Mouse (Mus musculus): ENCODE data around the gene Spen. TPM values are rescaled to one million over a fixed set of nuclear protein-coding genes. Genes with fewer than 3 reads are reported as not detected.

Gene Spen
- 41.7 TPM in 1 of 2 replicates, not detected in the other for polyA plus RNA-seq (2012; ENCODE audit: insufficient read depth, insufficient read length, low replicate concordance, missing spikeins)

- H3K4me1 ChIP-seq (ENCODE audit: control insufficient read depth, insufficient read depth, low read length): peaks cover 9% of the 10 kb centered on the region
- TF ChIP-seq POLR2A (IDR thresholded peaks at IDR 0.05; ENCODE audit: insufficient read depth, low read depth, low read length): peak; percentile 94
- TF ChIP-seq CTCF (IDR thresholded peaks at IDR 0.05; ENCODE audit: insufficient read depth, low read depth, low read length): no peak
- 4% methylated on average over 86 of the region's 88 CpGs for WGBS
- peak within 1 kb of the TSS; percentile 98 for H3K4me3 ChIP-seq (ENCODE audit: insufficient read depth, low read depth, low read length)
- peak within 1 kb of the TSS; percentile 100 for H3K27ac ChIP-seq (ENCODE audit: insufficient read depth, low read depth, low read length)
These were observed at the start of gene Spen for GRCm38 (mm10) chr4:141538408-141539212. Spen (minus strand) TSS chr4:141538597.

- Histone ChIP-seq H3K4me3 (ENCODE audit: insufficient read depth, low read depth, low read length) (no peak overlapping the region), H3K4me1 (ENCODE audit: control insufficient read depth, insufficient read depth, low read length) (no peaks in the 10 kb centered on the region), H3K27ac (ENCODE audit: insufficient read depth, low read depth, low read length) (no peak overlapping the region)
- 94% methylated on average over 8 of the region's 8 CpGs for WGBS
- TF ChIP-seq CTCF (IDR thresholded peaks at IDR 0.05; ENCODE audit: insufficient read depth, low read depth, low read length) (no peak), POLR2A (IDR thresholded peaks at IDR 0.05; ENCODE audit: insufficient read depth, low read depth, low read length) (no peak)
These were observed 45.5 kb upstream of the Spen start for GRCm38 (mm10) chr4:141583919-141584318.

GRCm38 (mm10) chr4:141581051-141581450, 42.7 kb upstream of the Spen start:
- no peak overlapping the region for H3K27ac ChIP-seq (ENCODE audit: insufficient read depth, low read depth, low read length)
- no peak overlapping the region for H3K4me3 ChIP-seq (ENCODE audit: insufficient read depth, low read depth, low read length)
- WGBS: 85% methylated on average over 13 of the region's 13 CpGs
- TF ChIP-seq CTCF (IDR thresholded peaks at IDR 0.05; ENCODE audit: insufficient read depth, low read depth, low read length) (no peak), POLR2A (IDR thresholded peaks at IDR 0.05; ENCODE audit: insufficient read depth, low read depth, low read length) (no peak)
- H3K4me1 ChIP-seq (ENCODE audit: control insufficient read depth, insufficient read depth, low read length): no peaks in the 10 kb centered on the region

GRCm38 (mm10) chr4:141578833-141579232, 40.4 kb upstream of the Spen start:
- no peak overlapping the region for H3K4me3 ChIP-seq (ENCODE audit: insufficient read depth, low read depth, low read length)
- H3K27ac ChIP-seq (ENCODE audit: insufficient read depth, low read depth, low read length): no peak overlapping the region
- TF ChIP-seq CTCF (IDR thresholded peaks at IDR 0.05; ENCODE audit: insufficient read depth, low read depth, low read length): no peak
- TF ChIP-seq POLR2A (IDR thresholded peaks at IDR 0.05; ENCODE audit: insufficient read depth, low read depth, low read length): no peak
- 76% methylated on average over 3 of the region's 3 CpGs for WGBS
- H3K4me1 ChIP-seq (ENCODE audit: control insufficient read depth, insufficient read depth, low read length): peaks cover 4% of the 10 kb centered on the region; the same call in 1 of the 2 replicates

GRCm38 (mm10) chr4:141576877-141577276, 38.5 kb upstream of the Spen start:
- H3K4me3 ChIP-seq (ENCODE audit: insufficient read depth, low read depth, low read length): no peak overlapping the region
- WGBS: 95% methylated on average over 7 of the region's 7 CpGs
- H3K27ac ChIP-seq (ENCODE audit: insufficient read depth, low read depth, low read length): no peak overlapping the region
- no peak for TF ChIP-seq CTCF (IDR thresholded peaks at IDR 0.05; ENCODE audit: insufficient read depth, low read depth, low read length)
- TF ChIP-seq POLR2A (IDR thresholded peaks at IDR 0.05; ENCODE audit: insufficient read depth, low read depth, low read length): no peak
- peaks cover 4% of the 10 kb centered on the region; the same call in 1 of the 2 replicates for H3K4me1 ChIP-seq (ENCODE audit: control insufficient read depth, insufficient read depth, low read length)

GRCm38 (mm10) chr4:141576404-141576803, 38.0 kb upstream of the Spen start:
- Histone ChIP-seq H3K4me3 (ENCODE audit: insufficient read depth, low read depth, low read length) (no peak overlapping the region), H3K27ac (ENCODE audit: insufficient read depth, low read depth, low read length) (no peak overlapping the region), H3K4me1 (ENCODE audit: control insufficient read depth, insufficient read depth, low read length) (peaks cover 4% of the 10 kb centered on the region; the same call in 1 of the 2 replicates)
- 86% methylated on average over 11 of the region's 11 CpGs for WGBS
- TF ChIP-seq POLR2A (IDR thresholded peaks at IDR 0.05; ENCODE audit: insufficient read depth, low read depth, low read length) (no peak), CTCF (IDR thresholded peaks at IDR 0.05; ENCODE audit: insufficient read depth, low read depth, low read length) (no peak)

- H3K4me1 ChIP-seq (ENCODE audit: control insufficient read depth, insufficient read depth, low read length): peaks cover 4% of the 10 kb centered on the region; the same call in 1 of the 2 replicates
- peak; percentile 88 for TF ChIP-seq CTCF (IDR thresholded peaks at IDR 0.05; ENCODE audit: insufficient read depth, low read depth, low read length)
- TF ChIP-seq POLR2A (IDR thresholded peaks at IDR 0.05; ENCODE audit: insufficient read depth, low read depth, low read length): no peak
- 37% methylated on average over 27 of the region's 27 CpGs for WGBS
- H3K4me3 ChIP-seq (ENCODE audit: insufficient read depth, low read depth, low read length): no peak overlapping the region
- H3K27ac ChIP-seq (ENCODE audit: insufficient read depth, low read depth, low read length): no peak overlapping the region
These were observed 36.6 kb upstream of the Spen start for GRCm38 (mm10) chr4:141574789-141575702.

- no peak for TF ChIP-seq POLR2A (IDR thresholded peaks at IDR 0.05; ENCODE audit: insufficient read depth, low read depth, low read length)
- TF ChIP-seq CTCF (IDR thresholded peaks at IDR 0.05; ENCODE audit: insufficient read depth, low read depth, low read length): no peak
- Histone ChIP-seq H3K27ac (ENCODE audit: insufficient read depth, low read depth, low read length) (no peak overlapping the region), H3K4me1 (ENCODE audit: control insufficient read depth, insufficient read depth, low read length) (peaks cover 4% of the 10 kb centered on the region; the same call in 1 of the 2 replicates), H3K4me3 (ENCODE audit: insufficient read depth, low read depth, low read length) (no peak overlapping the region)
- WGBS: 70% methylated on average over 6 of the region's 6 CpGs
These were observed 35.1 kb upstream of the Spen start for GRCm38 (mm10) chr4:141573359-141573966.

All from olfactory bulb, adult 2 months (tissue).